14 mouse cellular contexts compared by ENCODE assay signal in genomic region chr8:105808480-105808879, GRCm38 (mm10). TPM values are rescaled to one million over a fixed set of nuclear protein-coding genes. Genes with fewer than 3 reads are reported as not detected.
DNase-seq lines count a peak whose midpoint lies in the region; ATAC-seq lines count a peak whose summit lies in the region.
"Had no signal": no experiment of that assay in that cellular context is flagged by ENCODE, and none has a peak within 500 bp of the region (broad histone marks: within the 10 kb centered on the region; RNA-seq: fewer than 3 reads in every experiment).

No protein-coding gene starts in this region.

- no peaks in the 10 kb centered on the region for H3K27me3 ChIP-seq in heart, embryonic 10.5 days (ENCODE audit: insufficient read depth, poor library complexity, severe bottlenecking)
- no peaks in the 10 kb centered on the region for H3K27me3 ChIP-seq in liver, embryonic 16.5 days (ENCODE audit: control insufficient read depth, insufficient read depth, low read depth, low read length)
- no peaks in the 10 kb centered on the region for H3K27me3 ChIP-seq in midbrain, embryonic 11.5 days (ENCODE audit: control insufficient read depth, insufficient read depth, low read length)
- H3K27me3 ChIP-seq: intestine, embryonic 15.5 days; midbrain, embryonic 15.5 days; stomach, embryonic 15.5 days had no signal

- peaks cover 12% of the 10 kb centered on the region for H3K4me1 ChIP-seq in heart, embryonic 10.5 days
- H3K4me1 ChIP-seq in liver, embryonic 16.5 days (ENCODE audit: control insufficient read depth, low read depth, low read length) = peaks cover 83% of the 10 kb centered on the region
- H3K4me1 ChIP-seq in midbrain, embryonic 11.5 days (ENCODE audit: control insufficient read depth, insufficient read depth, low read length) = no peaks in the 10 kb centered on the region
- H3K4me1 ChIP-seq: intestine, embryonic 15.5 days; midbrain, embryonic 15.5 days had no signal

- H3K9ac ChIP-seq in liver, embryonic 16.5 days (ENCODE audit: low read depth, low read length) = no peak overlapping the region
- no peak overlapping the region for H3K9ac ChIP-seq in midbrain, embryonic 11.5 days (ENCODE audit: low read length)
- H3K9ac ChIP-seq: intestine, embryonic 15.5 days; midbrain, embryonic 15.5 days; stomach, embryonic 15.5 days had no signal

- WGBS in heart, embryonic 10.5 days = 88% methylated on average over 2 of the region's 2 CpGs
- 77% methylated on average over 2 of the region's 2 CpGs for WGBS in liver, embryonic 16.5 days (ENCODE audit: insufficient replicate concordance)
- WGBS in midbrain, embryonic 11.5 days = 92% methylated on average over 2 of the region's 2 CpGs

- H3K9me3 ChIP-seq in heart, embryonic 10.5 days = no peaks in the 10 kb centered on the region
- no peaks in the 10 kb centered on the region for H3K9me3 ChIP-seq in liver, embryonic 16.5 days (replicated peaks; ENCODE audit: control insufficient read depth, low read length)
- no peaks in the 10 kb centered on the region for H3K9me3 ChIP-seq in midbrain, embryonic 11.5 days (ENCODE audit: control insufficient read depth, low read length)
- H3K9me3 ChIP-seq: intestine, embryonic 15.5 days; midbrain, embryonic 15.5 days; stomach, embryonic 15.5 days had no signal

- no peak overlapping the region for H3K4me3 ChIP-seq in heart, embryonic 10.5 days
- H3K4me3 ChIP-seq in liver, embryonic 16.5 days (ENCODE audit: low read depth, low read length) = no peak overlapping the region
- H3K4me3 ChIP-seq in midbrain, embryonic 11.5 days (ENCODE audit: low read depth, low read length) = no peak overlapping the region
- H3K4me3 ChIP-seq: heart, adult 2 months; intestine, embryonic 15.5 days; midbrain, embryonic 15.5 days; stomach, embryonic 15.5 days had no signal

- H3K36me3 ChIP-seq in heart, embryonic 10.5 days = peaks cover 30% of the 10 kb centered on the region; the same call in 1 of the 2 replicates
- peaks cover 75% of the 10 kb centered on the region for H3K36me3 ChIP-seq in liver, embryonic 16.5 days (ENCODE audit: control insufficient read depth, insufficient read depth)
- no peaks in the 10 kb centered on the region; the same call in 1 of the 2 replicates for H3K36me3 ChIP-seq in midbrain, embryonic 11.5 days (ENCODE audit: control insufficient read depth, insufficient read depth, low read length)
- H3K36me3 ChIP-seq: midbrain, embryonic 15.5 days had no signal

- peak; percentile 41 to 43 for DNase-seq in heart, adult 18-20 months
- no peak for DNase-seq in heart, embryonic 10.5 days (ENCODE audit: low spot score)
- DNase-seq in A20 (ENCODE audit: low read depth, low spot score) = peak; percentile 20
- peak; percentile 36 to 62 for DNase-seq in gastrocnemius, adult 8-10 months (ENCODE audit: low spot score in 2 of 2)
- no peak for DNase-seq in midbrain, embryonic 11.5 days (ENCODE audit: low spot score, missing footprints)
- DNase-seq in left cerebral cortex, postnatal 14 days (ENCODE audit: low spot score in 2 of 2) = no peak
- no peak for DNase-seq in cerebellum, adult 18-20 months
- DNase-seq: cerebellum, postnatal 25 days had no signal

- no peak overlapping the region for H3K4me2 ChIP-seq in liver, embryonic 16.5 days (ENCODE audit: low read depth, low read length)
- H3K4me2 ChIP-seq in midbrain, embryonic 11.5 days = no peak overlapping the region
- H3K4me2 ChIP-seq: intestine, embryonic 15.5 days; midbrain, embryonic 15.5 days; stomach, embryonic 15.5 days had no signal

- 0 out of 2 replicates have a peak, but pooled peaks have one; percentile 6 for ATAC-seq in liver, embryonic 16.5 days (ENCODE audit: low read depth)
- no peak for ATAC-seq in midbrain, embryonic 11.5 days (ENCODE audit: low FRiP score)
- ATAC-seq: intestine, embryonic 15.5 days; midbrain, embryonic 15.5 days had no signal

- no peak overlapping the region for H3K27ac ChIP-seq in heart, embryonic 10.5 days
- H3K27ac ChIP-seq in liver, embryonic 16.5 days (ENCODE audit: low read length) = peak overlapping the region; percentile 39
- no peak overlapping the region for H3K27ac ChIP-seq in midbrain, embryonic 11.5 days (ENCODE audit: low read depth, low read length)
- H3K27ac ChIP-seq: intestine, embryonic 15.5 days; midbrain, embryonic 15.5 days; stomach, embryonic 15.5 days had no signal

- intact Hi-C loops in left cerebral cortex, postnatal 14 days (cut with DNase I) = no loop called here

RNA-seq across cellular contexts. Expression of gene Ranbp10, which starts 18.7 kb away (rescaled TPM):
- total RNA-seq in heart, adult 18-20 months (2021) = 10 to 100 TPM; 18.1 to 18.6 TPM
- 8.6 and 10.4 TPM in 2 replicates for polyA plus RNA-seq in heart, embryonic 10.5 days (2016; fragmentation: Nextera tagmentation; extraction: Ambion mirVana)
- total RNA-seq in gastrocnemius, adult 8-10 months (2022) = 10 to 100 TPM; 19.3 to 25.2 (median 23.0) TPM
- polyA plus RNA-seq in liver, embryonic 16.5 days (2015; fragmentation: Nextera tagmentation; extraction: Ambion mirVana) = 44.3 and 50.1 TPM in 2 replicates
- polyA plus RNA-seq in midbrain, embryonic 11.5 days (2014; fragmentation: Nextera tagmentation; extraction: Ambion mirVana) = 10.9 and 11.2 TPM in 2 replicates
- total RNA-seq in left cerebral cortex, postnatal 14 days (2021) = 10 to 100 TPM; 24.6 to 26.4 TPM

RNA-seq across cellular contexts. Expression of gene Tsnaxip1, which starts 19.1 kb away (rescaled TPM):
- total RNA-seq in heart, adult 18-20 months (2021) = not detected
- polyA plus RNA-seq in heart, embryonic 10.5 days (2016; fragmentation: Nextera tagmentation; extraction: Ambion mirVana) = 0.06 TPM in 2 replicates
- not detected for total RNA-seq in gastrocnemius, adult 8-10 months (2022)
- 0.07 TPM in 2 replicates for polyA plus RNA-seq in liver, embryonic 16.5 days (2015; fragmentation: Nextera tagmentation; extraction: Ambion mirVana)
- 0.15 and 0.18 TPM in 2 replicates for polyA plus RNA-seq in midbrain, embryonic 11.5 days (2014; fragmentation: Nextera tagmentation; extraction: Ambion mirVana)
- under 1 TPM in 1 of 2 experiments, not detected in 1; 0.18 TPM for total RNA-seq in left cerebral cortex, postnatal 14 days (2021)
- total RNA-seq: heart, adult 2 months; left cerebral cortex, postnatal 10 days had no signal
- polyA plus RNA-seq: intestine, embryonic 15.5 days; stomach, embryonic 15.5 days had no signal

RNA-seq across cellular contexts. Expression of gene Cenpt, which starts 44.6 kb away (rescaled TPM):
- 1 to 10 TPM; 2.2 to 2.5 TPM for total RNA-seq in heart, adult 18-20 months (2021)
- polyA plus RNA-seq in heart, embryonic 10.5 days (2016; fragmentation: Nextera tagmentation; extraction: Ambion mirVana) = 46.5 and 55.2 TPM in 2 replicates
- total RNA-seq in gastrocnemius, adult 8-10 months (2022) = 1 to 10 TPM in 1 of 4 experiments, under 1 TPM in 3; 0.31 to 1.4 (median 0.72) TPM
- 19.1 and 20.5 TPM in 2 replicates for polyA plus RNA-seq in liver, embryonic 16.5 days (2015; fragmentation: Nextera tagmentation; extraction: Ambion mirVana)
- 58.1 and 60.4 TPM in 2 replicates for polyA plus RNA-seq in midbrain, embryonic 11.5 days (2014; fragmentation: Nextera tagmentation; extraction: Ambion mirVana)
- 10 to 100 TPM; 17.6 to 17.7 TPM for total RNA-seq in left cerebral cortex, postnatal 14 days (2021)

RNA-seq across cellular contexts. Expression of gene Thap11, which starts 46.5 kb away (rescaled TPM):
- total RNA-seq in heart, adult 18-20 months (2021) = 10 to 100 TPM; 27.5 to 27.8 TPM
- 61.6 and 74.0 TPM in 2 replicates for polyA plus RNA-seq in heart, embryonic 10.5 days (2016; fragmentation: Nextera tagmentation; extraction: Ambion mirVana)
- total RNA-seq in gastrocnemius, adult 8-10 months (2022) = 10 to 100 TPM; 20.4 to 24.1 (median 22.0) TPM
- polyA plus RNA-seq in liver, embryonic 16.5 days (2015; fragmentation: Nextera tagmentation; extraction: Ambion mirVana) = 25.4 and 26.4 TPM in 2 replicates
- 66.5 and 70.5 TPM in 2 replicates for polyA plus RNA-seq in midbrain, embryonic 11.5 days (2014; fragmentation: Nextera tagmentation; extraction: Ambion mirVana)
- total RNA-seq in left cerebral cortex, postnatal 14 days (2021) = 10 to 100 TPM; 34.7 to 38.5 TPM

RNA-seq across cellular contexts. Expression of gene Gfod2, which starts 50.0 kb away (rescaled TPM):
- 1 to 10 TPM; 3.8 to 4.5 TPM for total RNA-seq in heart, adult 18-20 months (2021)
- 13.1 and 18.2 TPM in 2 replicates for polyA plus RNA-seq in heart, embryonic 10.5 days (2016; fragmentation: Nextera tagmentation; extraction: Ambion mirVana)
- total RNA-seq in gastrocnemius, adult 8-10 months (2022) = 1 to 10 TPM; 7.0 to 9.1 (median 8.3) TPM
- polyA plus RNA-seq in liver, embryonic 16.5 days (2015; fragmentation: Nextera tagmentation; extraction: Ambion mirVana) = 1.6 and 1.8 TPM in 2 replicates
- polyA plus RNA-seq in midbrain, embryonic 11.5 days (2014; fragmentation: Nextera tagmentation; extraction: Ambion mirVana) = 36.5 and 38.8 TPM in 2 replicates
- 10 to 100 TPM; 20.6 to 20.9 TPM for total RNA-seq in left cerebral cortex, postnatal 14 days (2021)

Comparison
In these comparisons a context has a peak if more than half of its experiments do, and no peak if none do; other contexts are left out.
1. DNase-seq: peak in heart, adult 18-20 months (2 of 2), A20 (single experiment) and gastrocnemius, adult 8-10 months (2 of 2); none in heart, embryonic 10.5 days (single experiment), midbrain, embryonic 11.5 days (single experiment), left cerebral cortex, postnatal 14 days (0 of 2) and cerebellum, adult 18-20 months (0 of 2).
2. RNA of gene Cenpt, which starts 44.6 kb away (total RNA-seq): 17.6 to 17.7 TPM in left cerebral cortex, postnatal 14 days; 2.2 to 2.5 TPM in heart, adult 18-20 months and 0.31 to 1.4 TPM in gastrocnemius, adult 8-10 months; every median in the first group is over 4 times any median in the second.